Mouse (Mus musculus): ENCODE data around the gene Cntnap4. TPM values are rescaled to one million over a fixed set of nuclear protein-coding genes. Genes with fewer than 3 reads are reported as not detected.

Gene Cntnap4
- polyA plus RNA-seq (2017; shearing (Covaris generic)): not detected

DNA sequence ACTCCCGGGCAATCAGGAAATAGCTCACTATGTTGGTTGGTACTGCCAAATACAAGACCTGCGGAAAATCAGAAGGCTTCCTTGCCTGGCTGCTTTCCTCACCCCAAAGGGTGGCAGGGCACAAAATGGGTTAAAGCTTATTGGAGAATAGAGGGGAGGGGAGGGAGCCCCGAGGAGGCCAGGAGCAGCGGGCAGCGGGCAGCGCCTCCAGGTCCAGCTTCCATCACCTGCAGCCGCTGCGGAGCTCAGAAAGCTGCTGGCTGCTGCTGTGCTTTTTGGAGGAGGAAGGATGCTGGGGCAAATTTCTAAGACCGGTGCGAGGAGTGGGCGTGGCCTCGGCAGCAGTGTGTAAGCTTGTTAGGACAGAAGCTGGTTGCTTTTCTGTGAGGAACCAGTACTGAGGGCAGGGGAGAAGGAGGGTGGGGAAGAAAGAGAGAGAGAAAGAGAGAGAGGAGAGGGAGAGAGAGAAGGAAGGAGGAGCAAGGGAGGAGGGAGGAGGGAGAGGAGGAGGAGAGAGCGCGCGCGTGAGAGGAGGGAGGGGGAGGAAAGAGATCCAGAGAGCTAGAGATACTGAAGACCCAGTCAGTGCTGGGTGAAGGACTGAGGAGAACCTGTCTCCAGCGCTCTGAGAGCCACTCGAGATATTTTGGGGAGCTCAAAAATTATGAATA, at the start of gene Cntnap4:
Cntnap4 (plus strand) TSS at position 573 of the 671 bp plus-strand sequence.
- ATAC-seq: no peak

GRCm38 (mm10) chr8:112557376-112557775, 12.5 kb upstream of the Cntnap4 start:
- ATAC-seq: no peak

GRCm38 (mm10) chr8:112570541-112570940, 698 bp downstream of the Cntnap4 start:
- ATAC-seq: no peak

GRCm38 (mm10) chr8:112571337-112571904, 1.6 kb downstream of the Cntnap4 start:
- ATAC-seq: no peak

GRCm38 (mm10) chr8:112581473-112581872, 11.6 kb downstream of the Cntnap4 start:
- ATAC-seq: no peak

DNA sequence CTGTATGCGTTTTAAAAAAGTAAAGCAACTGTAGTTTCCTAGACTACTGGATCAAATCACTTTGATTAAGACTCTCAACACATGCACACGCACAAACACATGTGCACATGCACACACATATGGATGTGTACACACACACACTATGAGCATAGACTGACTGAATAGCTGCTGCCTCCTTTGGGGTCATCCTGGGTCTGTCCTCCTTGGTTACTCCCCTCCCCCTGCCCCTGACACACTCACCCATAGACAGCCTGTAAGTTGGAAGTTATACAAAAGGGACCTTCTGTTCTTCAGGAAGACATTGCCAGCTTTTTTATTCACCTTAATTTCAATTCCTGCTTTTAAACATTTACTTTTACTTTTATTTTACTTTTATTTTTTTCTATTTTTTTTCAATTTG, 13.6 kb downstream of the Cntnap4 start:
- ATAC-seq: no peak

DNA sequence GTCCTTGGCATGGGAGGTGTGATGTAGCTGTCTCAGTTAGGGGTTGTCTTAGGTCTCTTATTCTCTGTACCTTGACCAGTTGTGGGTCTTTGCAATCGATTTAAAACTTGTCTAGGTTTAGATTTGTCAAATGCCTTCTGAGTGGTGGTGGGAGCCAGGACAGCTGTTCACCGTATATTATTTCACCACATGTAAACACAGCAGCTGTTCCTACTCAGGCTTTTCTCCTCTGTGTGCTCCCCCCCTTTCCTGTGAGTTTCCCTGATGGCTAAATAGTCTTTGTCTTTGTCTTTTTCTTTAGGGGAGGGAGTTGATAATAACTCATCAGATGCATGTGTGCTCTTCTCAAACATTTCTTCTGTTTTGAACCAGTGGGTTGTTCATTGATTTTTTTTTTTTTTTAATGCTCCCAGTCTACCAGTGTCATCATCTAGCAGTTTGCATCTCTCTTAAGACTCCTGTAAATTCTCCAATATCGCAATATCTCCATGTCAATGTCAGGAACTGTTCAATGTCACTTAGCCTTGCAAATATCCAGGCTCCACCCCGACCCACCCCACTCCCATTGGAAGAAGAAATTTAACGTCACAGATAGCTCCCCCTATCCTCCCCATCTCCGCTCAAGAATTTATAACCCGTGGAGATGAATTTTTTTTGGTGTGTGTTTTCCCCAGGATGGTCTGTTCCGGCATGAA, 18.7 kb downstream of the Cntnap4 start:
- ATAC-seq: no peak

DNA sequence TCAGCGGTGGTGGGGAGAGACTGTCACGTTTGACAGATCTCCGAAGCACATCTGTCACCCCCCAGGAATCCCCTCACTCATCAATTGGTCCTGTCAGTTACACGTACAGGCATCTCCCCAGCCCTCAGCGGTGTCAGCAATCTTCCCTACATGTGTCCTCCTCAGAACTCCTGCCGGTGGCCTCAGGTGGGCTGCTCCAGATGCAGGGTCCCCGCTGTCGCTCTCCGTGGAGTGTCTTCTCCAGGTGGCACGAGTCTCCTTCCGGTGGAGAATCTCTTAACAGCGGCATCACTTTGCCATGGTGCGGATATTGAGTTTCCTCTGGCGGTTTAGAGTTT, 19.2 kb downstream of the Cntnap4 start:
- no peak for ATAC-seq

DNA sequence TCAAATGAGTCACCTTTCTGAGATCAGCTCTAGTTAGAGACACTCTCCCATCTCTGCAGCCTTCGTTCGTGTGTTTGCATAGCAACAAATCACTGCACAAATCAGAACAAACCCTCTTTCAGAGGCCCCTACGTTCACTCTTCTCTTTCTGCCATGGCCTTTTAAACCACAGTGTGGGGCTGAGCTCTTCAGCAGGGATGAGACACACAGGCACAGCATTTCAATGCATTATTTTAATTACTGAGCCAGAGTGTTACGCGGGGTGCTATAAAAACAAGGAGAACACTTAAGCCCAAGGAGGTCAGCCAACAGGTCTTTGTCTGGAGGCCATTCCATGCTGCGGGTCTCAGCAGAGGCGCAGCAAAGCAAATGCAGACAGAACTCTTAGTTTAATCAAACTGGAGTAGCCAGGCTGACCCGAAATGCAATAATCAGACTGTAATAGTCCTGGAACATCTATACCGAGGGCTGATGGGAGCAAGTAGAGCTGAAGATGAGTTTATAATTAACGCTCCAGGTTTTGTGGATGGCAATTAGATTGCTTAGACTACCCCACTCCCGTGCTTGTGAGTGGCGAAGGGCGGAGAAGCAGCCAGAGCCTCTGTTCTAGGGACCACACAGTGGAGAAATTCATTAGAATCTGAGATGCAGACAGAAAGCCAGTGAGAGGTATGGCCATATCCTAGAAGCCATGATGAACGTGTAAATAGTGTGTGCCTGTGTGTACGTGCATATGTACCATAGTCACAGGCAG, 26.4 kb downstream of the Cntnap4 start:
- no peak for ATAC-seq

DNA sequence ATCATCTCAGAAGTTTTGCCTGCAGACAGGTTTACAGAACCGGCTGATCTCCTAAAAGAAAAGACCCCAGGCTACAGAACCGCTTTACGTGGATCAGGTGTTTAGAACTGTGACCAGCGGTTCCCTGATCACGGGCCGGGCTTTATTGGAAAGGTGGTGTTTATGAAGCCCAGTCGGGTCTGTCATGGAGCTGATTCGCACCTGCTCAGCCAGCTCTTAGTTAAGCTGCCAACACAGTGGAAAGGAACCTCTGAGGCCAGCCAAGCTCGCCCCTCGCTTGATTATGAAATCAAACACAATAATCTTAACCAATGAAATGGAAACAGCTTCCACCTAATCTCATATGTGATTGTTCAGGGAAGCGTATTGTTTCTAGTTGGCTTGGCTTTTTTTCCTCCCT, 30.1 kb downstream of the Cntnap4 start:
- ATAC-seq: no peak

DNA sequence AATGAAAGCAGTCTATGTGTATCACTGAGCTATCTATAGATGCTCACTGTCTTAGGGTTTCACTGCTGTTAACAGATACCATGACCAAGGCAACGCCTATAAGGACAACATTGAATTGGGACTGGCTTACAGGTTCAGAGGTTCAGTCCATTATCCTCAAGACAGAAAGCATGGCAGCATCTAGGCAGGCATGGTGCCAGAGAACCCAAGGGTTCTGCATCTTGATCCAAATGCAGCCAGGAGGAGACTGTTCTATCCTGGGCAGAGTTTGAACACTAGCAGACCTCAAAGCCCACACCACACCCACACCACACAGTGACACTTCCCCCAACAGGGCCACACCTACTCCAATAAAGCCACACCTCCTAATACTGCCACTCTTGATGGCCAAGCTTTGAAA, 31.3 kb downstream of the Cntnap4 start:
- no peak for ATAC-seq

DNA sequence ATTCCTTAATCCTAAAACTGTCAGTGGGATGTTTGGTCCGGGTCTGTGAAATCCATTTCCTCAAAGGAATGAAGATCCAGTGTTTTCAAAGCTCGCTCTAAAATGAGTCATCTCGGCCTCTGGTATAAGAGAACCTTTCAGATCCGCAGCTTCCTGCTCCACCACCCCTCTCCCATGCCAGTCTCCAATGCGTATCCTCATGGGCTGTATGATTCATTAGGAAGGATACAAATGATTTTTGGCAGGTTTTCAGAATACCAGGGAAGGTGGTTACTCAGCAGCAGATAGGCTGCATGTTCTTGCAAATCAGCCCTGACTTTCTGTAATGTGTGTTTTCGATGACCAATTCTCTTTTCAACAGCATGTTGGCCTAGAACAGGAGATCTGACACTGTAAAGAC, 40.3 kb downstream of the Cntnap4 start:
- ATAC-seq: no peak

DNA sequence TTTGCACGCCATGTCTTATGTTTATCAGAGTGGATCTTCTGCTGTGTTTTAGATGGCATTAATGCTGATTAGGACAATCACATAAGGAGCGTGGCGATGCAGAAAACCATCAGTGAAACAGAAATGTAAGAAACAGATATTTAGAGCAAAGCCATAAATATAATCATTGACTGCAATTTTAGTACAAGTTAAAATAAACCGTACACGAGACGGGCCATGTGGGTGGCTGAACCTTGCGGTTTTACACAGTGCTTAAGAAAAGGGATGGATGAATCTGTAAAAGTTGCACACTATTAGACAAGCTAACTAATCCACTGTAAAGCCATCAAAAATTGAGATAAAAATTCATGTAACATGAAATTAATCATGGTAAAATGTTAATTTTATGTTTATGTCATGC, 58.9 kb downstream of the Cntnap4 start:
- no peak for ATAC-seq

DNA sequence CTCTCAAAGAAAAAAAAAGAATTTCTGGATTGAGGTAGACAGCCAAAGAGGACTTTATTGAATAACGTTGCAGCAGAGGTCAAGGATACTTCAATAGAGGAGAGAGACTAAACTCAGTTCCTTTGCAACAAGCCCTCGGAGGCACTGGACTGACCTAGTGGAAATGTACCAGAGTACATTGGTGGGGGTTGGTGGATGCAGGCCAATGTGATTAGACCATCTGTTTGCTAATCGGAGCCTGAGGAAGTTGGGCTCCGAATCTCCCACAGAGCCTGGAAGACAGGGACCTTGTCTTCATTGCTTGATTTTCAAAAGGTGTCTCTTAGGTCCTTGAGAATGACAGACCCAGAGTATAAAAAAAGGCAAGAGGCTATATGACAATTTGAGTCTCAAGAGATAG, 82.8 kb downstream of the Cntnap4 start:
- no peak for ATAC-seq

DNA sequence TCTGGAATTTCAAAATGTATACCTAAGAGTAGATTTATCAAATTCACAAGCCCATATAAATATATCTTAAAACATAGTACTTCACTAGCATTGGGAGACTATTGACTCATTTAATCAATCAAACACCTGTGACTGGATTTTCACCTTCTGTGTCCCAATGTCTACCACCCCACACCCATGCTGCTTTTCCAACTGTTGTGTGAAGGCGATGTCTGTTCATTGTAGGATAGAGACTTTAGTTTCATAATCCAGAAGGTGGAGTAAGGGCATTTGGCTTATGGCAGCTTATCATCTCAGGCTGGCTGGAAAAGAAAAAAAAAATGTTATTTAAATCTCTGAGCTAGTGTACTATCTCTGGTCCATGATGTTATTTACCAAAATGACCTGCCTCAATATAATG, 83.4 kb downstream of the Cntnap4 start:
- no peak for ATAC-seq

- ATAC-seq: no peak
Observed at GRCm38 (mm10) chr8:112653994-112654393, 84.2 kb downstream of the Cntnap4 start.

- no peak for ATAC-seq
Observed at GRCm38 (mm10) chr8:112664067-112664466, 94.2 kb downstream of the Cntnap4 start.

DNA sequence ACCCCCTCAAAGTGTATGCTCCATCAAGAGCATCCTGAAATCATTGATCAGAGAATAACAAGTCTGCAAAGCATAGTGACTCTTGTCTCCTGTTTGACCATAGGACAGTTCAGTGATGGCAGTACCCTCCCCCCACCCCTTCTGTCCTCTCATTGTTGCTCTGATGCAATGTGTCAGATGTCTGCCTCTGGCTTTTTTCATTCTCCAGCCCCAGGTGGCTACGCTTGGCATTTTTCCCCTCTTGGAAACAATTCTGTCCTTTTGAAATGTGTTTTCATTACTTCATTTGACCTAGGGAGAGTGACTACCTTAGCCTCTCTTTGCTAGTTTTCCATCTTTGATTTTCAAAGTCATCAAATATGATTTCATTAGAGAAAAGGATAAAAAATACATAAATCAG, 104.8 kb downstream of the Cntnap4 start:
- no peak for ATAC-seq

- ATAC-seq: no peak
Observed at GRCm38 (mm10) chr8:112681757-112682156, 111.9 kb downstream of the Cntnap4 start.

- ATAC-seq: no peak
Observed at GRCm38 (mm10) chr8:112695708-112696107, 125.9 kb downstream of the Cntnap4 start.

DNA sequence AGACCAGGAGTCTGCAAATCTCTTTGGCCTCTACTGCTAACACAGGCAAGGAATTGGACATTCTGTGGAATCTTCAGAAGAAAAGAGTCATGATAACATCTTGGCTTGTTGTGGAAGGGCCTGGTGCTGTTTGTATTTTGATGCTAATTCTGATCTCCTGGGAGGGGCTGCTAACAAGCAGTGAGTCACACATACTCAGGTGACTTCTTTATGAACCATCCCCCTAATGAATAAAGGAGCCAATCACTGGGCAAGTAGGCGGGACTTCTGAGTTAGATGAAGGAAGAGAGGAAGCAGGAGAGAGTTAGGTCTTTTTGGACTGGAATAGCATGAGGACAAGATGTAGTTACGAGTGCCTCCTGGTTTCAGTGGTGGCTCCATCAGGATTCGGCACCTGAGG, 128.3 kb downstream of the Cntnap4 start:
- ATAC-seq: no peak

DNA sequence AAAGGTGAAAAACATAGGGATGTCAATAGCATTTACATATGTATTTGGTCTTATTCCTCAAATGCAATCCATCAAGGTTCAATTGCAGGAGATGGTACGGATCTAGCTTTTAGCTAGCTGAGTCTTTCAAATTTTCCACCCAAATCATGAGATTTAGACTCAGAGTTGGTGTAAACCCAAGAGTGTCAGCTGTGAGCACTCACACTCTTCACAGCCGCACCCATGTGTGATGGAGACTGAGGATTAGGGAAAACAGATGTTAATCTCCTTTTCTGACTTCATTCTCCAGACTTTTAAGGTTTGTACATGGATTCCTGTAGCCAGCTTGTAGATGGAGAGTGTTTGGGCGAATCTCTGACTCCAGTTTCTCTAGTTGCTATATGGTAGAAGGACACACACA, 147.1 kb downstream of the Cntnap4 start:
- ATAC-seq: no peak

GRCm38 (mm10) chr8:112724918-112725317, 155.1 kb downstream of the Cntnap4 start:
- no peak for ATAC-seq

Measured in CD4-positive, CD25-positive, alpha-beta regulatory T cell, adult 4 months (primary cell).